Mouse (Mus musculus) heart, adult 9 months (tissue): Measurements from ENCODE around the gene Lpin2.

ENCODE experiments used
- DNase-seq, 2 experiments: peaks; one replicate each; pipeline ENCODE4 v3.0.0; 2022; ENCODE audit warnings: low spot score in 2 of 2

The Lpin2 gene

DNA sequence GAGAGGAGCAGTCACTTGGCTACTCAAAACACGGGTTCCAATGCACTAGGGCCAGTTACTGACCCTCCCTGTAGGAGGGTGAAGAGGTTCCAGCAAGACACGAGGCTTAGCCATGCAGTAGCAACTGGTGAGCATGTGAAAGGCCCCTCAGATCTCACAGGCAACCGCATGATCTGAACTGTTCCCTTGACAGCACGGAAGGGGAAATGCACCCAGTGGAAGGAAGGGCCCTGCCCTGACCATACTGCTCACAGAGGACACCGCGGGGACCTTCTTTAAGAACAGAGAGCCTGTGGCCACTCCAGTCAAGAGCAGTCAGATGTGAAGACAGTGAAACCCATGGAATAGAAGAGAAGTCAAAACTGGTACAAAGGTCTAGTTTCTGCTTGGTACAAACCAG is 80.8 kb downstream of the Lpin2 start:
- DNase-seq = no peak

- no peak for DNase-seq
Measured at GRCm38 (mm10) chr17:71264739-71265138, 82.4 kb downstream of the Lpin2 start.

- DNase-seq = no peak
Measured at GRCm38 (mm10) chr17:71265336-71266051, 83.1 kb downstream of the Lpin2 start.

- DNase-seq = no peak
Measured at GRCm38 (mm10) chr17:71267374-71267773, 85.0 kb downstream of the Lpin2 start.

GRCm38 (mm10) chr17:71268152-71268551 is 85.8 kb downstream of the Lpin2 start:
- no peak for DNase-seq

DNA sequence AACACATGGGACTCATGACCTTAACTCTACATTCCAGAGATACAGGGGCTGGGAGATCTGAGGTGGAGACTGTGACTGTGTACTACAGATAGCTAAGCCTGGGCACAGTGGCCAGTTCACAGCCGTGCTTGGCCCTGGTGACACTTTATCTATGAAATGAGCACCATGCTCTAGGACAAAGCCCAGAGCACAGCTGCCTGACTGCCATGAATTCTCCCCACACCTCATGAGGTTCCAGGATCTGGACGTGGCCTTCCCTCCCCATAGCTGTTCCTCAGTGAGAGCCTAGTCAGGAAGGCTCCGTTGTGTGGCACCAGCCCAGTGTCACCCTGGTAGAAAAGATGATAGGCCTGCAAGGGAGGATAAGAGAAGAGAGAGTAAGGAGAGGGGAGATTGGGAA is 86.2 kb downstream of the Lpin2 start:
- DNase-seq = peak; percentile 63 to 70

GRCm38 (mm10) chr17:71273901-71274300 is 91.5 kb downstream of the Lpin2 start:
- no peak for DNase-seq

DNA sequence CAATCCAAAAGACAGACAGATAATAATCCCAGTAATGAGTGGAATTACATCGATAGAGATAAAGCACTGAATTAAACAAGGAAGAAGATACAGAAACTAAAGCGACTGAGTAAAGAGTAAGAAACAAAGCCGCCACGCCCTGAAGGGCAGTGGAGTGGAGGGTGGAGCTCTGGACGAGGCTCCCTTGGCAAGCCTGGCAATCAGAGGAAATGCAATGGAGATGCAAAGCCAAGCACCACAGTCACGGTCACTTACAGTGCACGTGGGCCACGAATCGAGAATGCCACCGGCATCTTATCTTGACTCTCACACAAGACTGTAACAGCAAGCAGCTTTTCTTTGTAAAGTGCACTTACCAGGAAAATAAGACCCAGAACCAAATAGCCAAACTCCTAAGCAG is 94.4 kb downstream of the Lpin2 start:
- no peak for DNase-seq

DNA sequence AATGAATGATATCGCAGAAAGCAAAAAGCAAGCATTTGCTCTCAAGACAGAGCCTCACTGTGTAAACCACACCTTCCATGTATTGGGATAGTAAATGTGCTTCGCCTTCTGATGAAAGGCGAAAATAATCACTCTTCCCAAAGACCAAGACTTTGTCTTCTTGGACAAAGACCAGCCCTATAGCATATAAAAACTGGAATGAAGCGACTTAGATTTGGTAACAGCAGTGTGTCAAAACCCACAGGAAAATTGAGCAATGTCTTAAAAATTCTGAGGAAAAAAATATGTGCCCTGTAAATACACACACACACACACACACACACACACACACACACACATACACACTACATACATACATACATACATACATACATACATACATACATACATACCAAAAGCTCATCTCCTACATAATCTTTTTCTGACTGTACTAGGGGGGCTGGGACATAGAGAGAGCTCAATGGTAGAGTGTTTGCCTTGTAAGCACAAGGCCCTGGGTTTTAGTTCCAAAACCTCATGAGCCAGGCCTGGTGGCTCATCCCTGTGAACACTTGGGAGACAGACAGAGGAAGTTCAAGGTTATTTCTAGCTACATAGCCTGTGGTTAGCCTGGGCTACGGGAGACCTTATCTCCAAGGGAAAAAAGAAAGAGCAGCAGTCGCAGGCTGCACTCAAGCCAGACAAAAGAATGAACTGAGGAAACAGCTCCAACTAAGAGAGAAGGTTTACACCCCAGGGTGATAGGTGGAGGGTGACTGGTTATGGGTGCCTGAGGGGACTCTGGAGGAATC is 95.5 kb downstream of the Lpin2 start:
- no peak for DNase-seq

DNA sequence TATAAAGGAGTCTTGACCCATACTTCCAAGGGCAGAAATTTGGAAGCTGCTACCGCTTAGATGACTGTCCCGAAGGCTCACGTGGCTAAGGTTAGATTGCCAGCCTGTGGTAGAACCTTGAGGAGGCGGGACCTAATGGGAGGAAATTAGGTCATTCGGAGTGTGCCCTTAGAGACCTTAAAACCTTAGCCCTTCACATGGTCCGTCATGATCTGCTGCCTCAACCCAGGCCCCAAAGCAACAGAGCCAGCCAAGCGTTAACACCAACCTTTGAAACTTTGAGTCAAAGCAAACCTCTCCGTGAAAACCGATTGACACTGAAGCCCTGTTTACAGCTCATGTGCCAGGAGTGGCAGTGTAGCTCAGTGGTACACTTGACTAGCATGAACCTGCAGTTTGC is 100.4 kb downstream of the Lpin2 start:
- DNase-seq = no peak

DNA sequence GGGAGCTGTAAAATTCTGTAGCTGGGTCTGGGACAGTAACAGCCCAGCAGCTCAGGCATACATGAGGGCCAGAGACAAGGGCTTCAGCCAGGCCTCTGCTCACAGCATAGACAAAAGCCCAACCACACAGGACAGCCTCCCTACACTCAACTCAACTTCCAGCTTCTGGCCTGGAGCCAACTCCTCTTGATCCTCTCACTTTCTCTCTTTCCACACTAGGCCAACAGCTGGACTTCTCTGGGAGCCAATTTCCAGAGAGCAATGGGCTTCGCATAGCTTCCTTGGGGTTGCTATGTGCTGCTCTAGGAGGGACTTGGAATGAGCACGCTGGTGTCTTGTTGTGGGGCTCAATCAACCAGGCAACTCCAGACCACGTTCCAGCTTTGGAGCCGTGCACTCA is 100.9 kb downstream of the Lpin2 start:
- peak; percentile 75 to 81 for DNase-seq

DNA sequence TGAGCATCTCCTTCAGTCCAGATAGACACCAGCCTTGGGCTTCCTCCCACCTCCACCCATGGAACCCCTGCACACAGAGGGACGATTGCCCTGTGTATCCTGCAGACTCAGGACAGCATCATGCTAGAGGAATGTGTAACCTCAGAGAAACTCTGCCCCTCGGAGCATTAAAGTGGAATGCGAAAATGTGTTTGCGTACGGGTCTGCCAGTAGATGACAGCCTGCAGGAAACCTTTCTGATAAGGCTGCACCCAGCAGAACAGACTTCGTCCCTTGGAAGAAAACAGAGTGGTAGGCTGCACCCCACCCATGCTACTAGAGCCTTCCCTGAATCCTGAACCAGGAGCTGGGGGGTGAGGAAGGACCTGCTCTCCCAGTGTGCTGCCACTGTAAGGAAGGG is 102.5 kb downstream of the Lpin2 start:
- no peak for DNase-seq

GRCm38 (mm10) chr17:71285929-71286328 is 103.6 kb downstream of the Lpin2 start:
- peak; percentile 77 to 86 for DNase-seq

DNA sequence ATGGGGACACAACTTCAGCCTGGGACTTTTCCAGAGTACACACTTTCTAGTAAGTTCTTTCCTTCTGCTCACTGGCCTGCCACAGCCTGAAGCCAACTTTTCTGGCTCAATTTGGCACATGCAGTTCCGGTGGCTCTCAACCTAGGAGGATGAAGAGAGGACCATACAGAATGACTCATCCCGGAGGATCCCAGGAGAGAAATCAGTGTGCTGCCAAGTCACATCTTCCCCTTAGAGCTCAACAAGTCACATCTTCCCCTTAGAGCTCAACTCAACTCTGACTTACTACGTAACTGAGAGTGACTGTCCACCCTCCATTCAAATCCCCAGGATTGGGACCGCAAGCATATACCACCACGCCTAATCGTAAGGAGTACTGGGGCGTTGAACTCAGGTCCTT is 105.2 kb downstream of the Lpin2 start:
- no peak for DNase-seq

- peak in 1 of 2 experiments; percentile 47 for DNase-seq
Measured at GRCm38 (mm10) chr17:71288145-71288758, 105.9 kb downstream of the Lpin2 start.

GRCm38 (mm10) chr17:71288808-71289548 is 106.6 kb downstream of the Lpin2 start:
- DNase-seq = no peak

- DNase-seq = no peak
Measured at GRCm38 (mm10) chr17:71289572-71290176, 107.3 kb downstream of the Lpin2 start.

DNA sequence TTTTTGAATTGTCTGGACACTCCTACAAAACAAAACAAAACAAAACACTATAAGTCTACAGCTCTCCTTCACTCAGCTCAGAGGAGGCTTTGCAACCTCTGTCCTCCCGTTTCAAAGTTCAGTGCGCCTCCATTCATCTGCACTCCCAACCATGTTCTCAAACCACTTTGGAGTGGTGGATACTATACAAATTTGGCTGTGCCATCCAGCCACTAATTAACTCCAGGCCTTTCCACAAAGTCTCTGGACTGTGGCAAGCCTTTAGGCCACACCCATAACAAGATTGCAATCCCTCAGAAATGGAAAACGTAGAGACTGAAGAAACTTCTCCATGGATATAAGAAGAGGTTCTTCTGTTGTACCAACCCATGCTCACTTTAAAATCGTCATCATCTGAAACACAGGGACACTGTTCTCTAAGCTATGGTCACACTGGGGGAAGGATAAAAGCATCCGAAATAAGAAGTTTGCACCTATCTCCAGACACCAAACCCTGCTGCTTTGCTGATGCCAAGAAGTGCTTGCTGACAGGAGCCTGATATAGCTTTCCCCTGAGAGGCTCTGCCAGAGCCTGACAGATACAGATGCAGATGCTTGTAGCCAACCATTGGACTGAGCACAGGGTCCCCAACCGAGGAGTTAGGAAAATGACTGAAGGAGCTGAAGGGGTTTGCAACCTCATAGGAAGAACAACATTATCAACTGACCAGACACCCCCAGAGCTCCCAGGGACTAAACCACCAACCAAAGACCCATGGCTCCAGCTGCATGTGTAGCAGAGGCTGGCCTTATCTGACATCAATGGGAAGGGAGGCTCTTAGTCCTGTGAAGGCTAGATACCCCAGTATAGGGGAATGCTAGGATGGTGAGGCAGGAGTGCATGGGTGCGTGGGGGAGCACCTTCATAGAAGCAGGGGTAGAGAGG is 108.4 kb downstream of the Lpin2 start:
- no peak for DNase-seq

DNA sequence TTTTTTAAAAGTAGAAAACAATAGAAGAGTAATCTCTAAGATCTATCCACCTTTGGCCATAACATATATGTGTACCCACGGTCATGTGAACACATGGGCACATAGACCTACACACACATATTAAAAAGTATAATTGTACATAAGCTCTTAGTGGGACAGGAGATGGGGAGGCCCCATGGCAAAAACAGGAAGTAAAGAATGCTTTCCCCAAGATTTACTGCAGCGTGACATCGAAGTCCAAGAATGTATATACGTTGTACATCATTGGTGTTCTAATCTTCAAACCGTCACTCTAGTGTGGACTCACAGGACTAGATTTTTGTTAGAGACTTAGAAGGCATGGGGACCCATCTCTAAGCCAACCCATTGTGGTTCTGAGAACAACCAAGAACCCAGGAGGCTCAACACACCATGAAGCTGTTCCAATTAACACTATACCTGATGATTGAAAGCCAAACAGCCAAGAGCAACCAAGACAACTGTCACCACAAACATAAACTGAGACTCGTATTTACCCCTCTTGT is 109.6 kb downstream of the Lpin2 start:
- DNase-seq = no peak

DNA sequence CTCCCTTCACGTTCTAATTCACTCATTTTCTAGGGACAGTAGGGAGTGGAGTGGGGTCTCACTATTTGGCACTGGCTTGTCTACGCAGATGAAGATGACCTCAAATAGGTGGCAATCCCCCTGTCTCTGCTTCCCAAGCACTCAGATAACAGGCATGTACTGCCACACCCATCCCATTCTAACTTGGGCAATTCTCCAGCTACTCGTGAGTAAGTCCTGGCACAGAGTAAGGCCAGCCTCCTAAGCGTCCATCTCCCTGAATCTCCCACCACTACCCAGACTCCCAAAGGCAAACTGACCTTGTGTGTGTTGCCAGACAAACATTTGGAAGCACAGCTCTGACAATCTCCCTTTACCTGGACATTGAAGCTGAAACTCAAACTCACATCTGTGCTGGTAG is 110.5 kb downstream of the Lpin2 start:
- DNase-seq = peak in 1 of 2 experiments; percentile 32
